Mouse (Mus musculus): ENCODE data around the gene Vmn1r49.
"Not testable (repeated sequence)": the region's sequence is repeated elsewhere in the genome, so short reads cannot be mapped to it uniquely, and the experiment has no call there.

Vmn1r49 gene

GRCm38 (mm10) chr6:90078406-90078805 is at the start of gene Vmn1r49:
TSS of gene Vmn1r49 (minus strand) at chr6:90078506.
- in situ Hi-C loops (cut with MboI; ENCODE audit: low pct_unique_long_range_greater_than_20kb in 1 of 2, low sequenced_read_pairs in 2 of 2, unreplicated experiment in 1 of 2), result no loop called here

GRCm38 (mm10) chr6:90122296-90122695 is 44.0 kb upstream of the Vmn1r49 start, which contains the start of gene Vmn1r51:
TSS of gene Vmn1r51 (plus strand) at chr6:90122596.
- in situ Hi-C loops (cut with MboI; ENCODE audit: low pct_unique_long_range_greater_than_20kb in 1 of 2, low sequenced_read_pairs in 2 of 2, unreplicated experiment in 1 of 2), result not testable (repeated sequence)

GRCm38 (mm10) chr6:90101130-90101529 is 22.8 kb upstream of the Vmn1r49 start, which contains the start of gene Vmn1r50:
TSS of gene Vmn1r50 (plus strand) at chr6:90101430.
- in situ Hi-C loops (cut with MboI; ENCODE audit: low pct_unique_long_range_greater_than_20kb in 1 of 2, low sequenced_read_pairs in 2 of 2, unreplicated experiment in 1 of 2), result no loop called here

GRCm38 (mm10) chr6:90100566-90100965 is 22.3 kb upstream of the Vmn1r49 start:
- in situ Hi-C loops (cut with MboI; ENCODE audit: low pct_unique_long_range_greater_than_20kb in 1 of 2, low sequenced_read_pairs in 2 of 2, unreplicated experiment in 1 of 2), result no loop called here

- in situ Hi-C loops (cut with MboI; ENCODE audit: low pct_unique_long_range_greater_than_20kb in 1 of 2, low sequenced_read_pairs in 2 of 2, unreplicated experiment in 1 of 2), result not testable (repeated sequence)
These were observed 41.6 kb downstream of the Vmn1r49 start, which contains the start of gene Vmn1r48 for GRCm38 (mm10) chr6:90036741-90037140. TSS of gene Vmn1r48 (minus strand) at chr6:90036841.

Data from mouse embryonic stem cell (cell line).